21 mouse cellular contexts compared by ENCODE assay signal in the genomic region with DNA sequence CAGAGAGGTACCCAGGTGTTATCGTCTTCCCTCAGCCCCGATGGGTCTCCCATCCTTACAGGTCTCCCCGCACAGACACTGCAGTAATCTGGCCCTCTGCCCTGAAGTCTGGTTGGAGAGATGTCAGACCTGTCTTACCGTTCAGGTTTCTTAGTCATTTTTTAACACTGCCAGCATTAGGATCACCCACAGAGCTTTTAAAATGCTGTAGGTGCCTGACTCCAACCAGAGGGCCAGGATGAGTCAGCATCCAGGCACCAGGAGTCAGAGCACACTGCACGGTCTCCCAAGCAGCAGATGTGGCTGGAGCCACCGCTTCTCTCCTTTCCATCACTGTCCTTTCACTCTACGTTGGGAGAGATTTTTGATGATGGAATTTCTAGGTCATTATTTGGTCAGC.
DNase-seq lines count a peak whose midpoint lies in the region; ATAC-seq and TF ChIP-seq lines count a peak whose summit lies in the region.
"Had no signal": no experiment of that assay in that cellular context is flagged by ENCODE, and none has a peak within 500 bp of the region (broad histone marks: within the 10 kb centered on the region; RNA-seq: fewer than 3 reads in every experiment).

No protein-coding gene starts in this region.

- H3K27me3 ChIP-seq in liver, postnatal 0 days (ENCODE audit: insufficient read depth, low read length), result no peaks in the 10 kb centered on the region
- H3K27me3 ChIP-seq in liver, embryonic 12.5 days (replicated peaks), result no peaks in the 10 kb centered on the region
- H3K27me3 ChIP-seq: heart, embryonic 12.5 days; hindbrain, embryonic 15.5 days; midbrain, embryonic 15.5 days; neural tube, embryonic 15.5 days had no signal

- no peak for ATAC-seq in liver, postnatal 0 days
- ATAC-seq in liver, embryonic 12.5 days, result no peak
- no peak for ATAC-seq in activated CD4-positive, CD25-positive, alpha-beta regulatory T cell, adult 4 months
- ATAC-seq: CD4-positive, CD25-positive, alpha-beta regulatory T cell, adult 4 months; intestine, embryonic 16.5 days; midbrain, embryonic 15.5 days had no signal

- H3K27ac ChIP-seq in liver, postnatal 0 days (ENCODE audit: low read depth), result peak overlapping the region; percentile 84
- H3K27ac ChIP-seq in liver, embryonic 12.5 days, result no peak overlapping the region
- H3K27ac ChIP-seq: hindbrain, embryonic 15.5 days; midbrain, embryonic 15.5 days; neural tube, embryonic 15.5 days had no signal

- TF ChIP-seq EP300 in liver, postnatal 0 days (IDR thresholded peaks at IDR 0.05; ENCODE audit: low read depth), result no peak

- TF ChIP-seq CTCF in liver, postnatal 0 days (IDR thresholded peaks at IDR 0.05; ENCODE audit: low read depth), result no peak

- no peaks in the 10 kb centered on the region for H3K36me3 ChIP-seq in liver, postnatal 0 days (replicated peaks; ENCODE audit: insufficient read depth, low read length)
- H3K36me3 ChIP-seq in liver, embryonic 12.5 days, result no peaks in the 10 kb centered on the region
- H3K36me3 ChIP-seq: heart, embryonic 12.5 days; hindbrain, embryonic 15.5 days; midbrain, embryonic 15.5 days; neural tube, embryonic 15.5 days had no signal

- WGBS in liver, postnatal 0 days (ENCODE audit: insufficient replicate concordance), result 68% methylated on average over 7 of the region's 7 CpGs
- WGBS in liver, embryonic 12.5 days (ENCODE audit: insufficient replicate concordance), result 69% methylated on average over 7 of the region's 7 CpGs

- H3K9me3 ChIP-seq in liver, postnatal 0 days (ENCODE audit: low read length), result no peaks in the 10 kb centered on the region
- H3K9me3 ChIP-seq in liver, embryonic 12.5 days (replicated peaks), result no peaks in the 10 kb centered on the region
- H3K9me3 ChIP-seq: heart, embryonic 12.5 days; hindbrain, embryonic 15.5 days; midbrain, embryonic 15.5 days; neural tube, embryonic 15.5 days had no signal

- H3K9ac ChIP-seq in liver, postnatal 0 days (replicated peaks), result no peak overlapping the region; the same call in 1 of the 2 replicates
- no peak overlapping the region for H3K9ac ChIP-seq in liver, embryonic 12.5 days
- H3K9ac ChIP-seq: heart, embryonic 12.5 days; hindbrain, embryonic 15.5 days; midbrain, embryonic 15.5 days; neural tube, embryonic 15.5 days had no signal

- H3K4me3 ChIP-seq in liver, postnatal 0 days (ENCODE audit: low read depth, low read length), result no peak overlapping the region
- no peak overlapping the region for H3K4me3 ChIP-seq in liver, embryonic 12.5 days
- H3K4me3 ChIP-seq: heart, embryonic 12.5 days; hindbrain, embryonic 15.5 days; midbrain, embryonic 15.5 days; neural tube, embryonic 15.5 days had no signal

- H3K4me2 ChIP-seq in liver, postnatal 0 days (ENCODE audit: low read depth, low read length), result peak overlapping the region; percentile 11; the same call in 1 of the 2 replicates
- no peak overlapping the region for H3K4me2 ChIP-seq in liver, embryonic 12.5 days
- H3K4me2 ChIP-seq: heart, embryonic 12.5 days; hindbrain, embryonic 15.5 days; midbrain, embryonic 15.5 days; neural tube, embryonic 15.5 days had no signal

- peak; percentile 36 to 58 for DNase-seq in kidney, adult 8-10 months
- DNase-seq in kidney, adult 11 months, result no peak
- no peak for DNase-seq in liver, postnatal 0 days
- peak; percentile 37 for DNase-seq in fat pad, adult 2 months (ENCODE audit: extremely low read depth, low read depth, low spot score)
- DNase-seq in frontal cortex, postnatal 25 days (ENCODE audit: low spot score in 2 of 2), result no peak
- DNase-seq: embryo, embryonic 11 days; gastrocnemius, postnatal 10 days; heart, adult 11 months; heart, postnatal 14 days; lung, postnatal 14 days; right cerebral cortex, postnatal 14 days; spleen, adult 18-20 months; thymus, postnatal 36 days had no signal

- peaks cover 15% of the 10 kb centered on the region for H3K4me1 ChIP-seq in liver, postnatal 0 days (ENCODE audit: insufficient read depth)
- H3K4me1 ChIP-seq in liver, embryonic 12.5 days, result peaks cover 20% of the 10 kb centered on the region
- H3K4me1 ChIP-seq: heart, embryonic 12.5 days; hindbrain, embryonic 15.5 days; neural tube, embryonic 15.5 days had no signal

Comparison
In these comparisons a context has a peak if more than half of its experiments do, and no peak if none do; other contexts are left out.
1. DNase-seq: peak in kidney, adult 8-10 months (2 of 2) and fat pad, adult 2 months (single experiment); none in kidney, adult 11 months (single experiment), liver, postnatal 0 days (single experiment) and frontal cortex, postnatal 25 days (0 of 2).